Mouse (Mus musculus): Measurements from ENCODE around the gene 1700003F12Rik. TPM values are rescaled to one million over a fixed set of nuclear protein-coding genes. Genes with fewer than 3 reads are reported as not detected.

The 1700003F12Rik gene
- polyA plus RNA-seq, 1 experiment from 2014 or later: 2.6 TPM

DNA sequence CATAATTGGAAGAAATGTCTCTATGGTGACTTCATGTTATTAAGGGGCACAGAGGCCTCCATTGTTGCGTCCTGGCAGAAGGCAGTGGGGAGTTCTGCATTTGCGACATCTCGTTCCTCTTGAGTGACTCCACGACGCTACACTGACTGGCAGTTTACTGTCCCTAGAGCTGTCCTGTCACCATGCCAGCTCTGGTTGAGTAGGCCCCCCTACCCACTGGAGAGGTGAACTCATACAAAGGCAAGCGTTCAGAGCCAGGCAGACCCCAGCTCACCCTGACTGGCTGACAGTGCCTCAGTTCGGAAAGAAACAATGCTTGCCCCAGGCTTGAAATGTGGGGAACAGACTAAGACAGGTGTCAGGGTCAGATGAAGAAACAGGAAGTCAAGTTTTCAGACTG is 27.4 kb downstream of the 1700003F12Rik start:
- DNase-seq (ENCODE audit: low spot score): no peak

DNA sequence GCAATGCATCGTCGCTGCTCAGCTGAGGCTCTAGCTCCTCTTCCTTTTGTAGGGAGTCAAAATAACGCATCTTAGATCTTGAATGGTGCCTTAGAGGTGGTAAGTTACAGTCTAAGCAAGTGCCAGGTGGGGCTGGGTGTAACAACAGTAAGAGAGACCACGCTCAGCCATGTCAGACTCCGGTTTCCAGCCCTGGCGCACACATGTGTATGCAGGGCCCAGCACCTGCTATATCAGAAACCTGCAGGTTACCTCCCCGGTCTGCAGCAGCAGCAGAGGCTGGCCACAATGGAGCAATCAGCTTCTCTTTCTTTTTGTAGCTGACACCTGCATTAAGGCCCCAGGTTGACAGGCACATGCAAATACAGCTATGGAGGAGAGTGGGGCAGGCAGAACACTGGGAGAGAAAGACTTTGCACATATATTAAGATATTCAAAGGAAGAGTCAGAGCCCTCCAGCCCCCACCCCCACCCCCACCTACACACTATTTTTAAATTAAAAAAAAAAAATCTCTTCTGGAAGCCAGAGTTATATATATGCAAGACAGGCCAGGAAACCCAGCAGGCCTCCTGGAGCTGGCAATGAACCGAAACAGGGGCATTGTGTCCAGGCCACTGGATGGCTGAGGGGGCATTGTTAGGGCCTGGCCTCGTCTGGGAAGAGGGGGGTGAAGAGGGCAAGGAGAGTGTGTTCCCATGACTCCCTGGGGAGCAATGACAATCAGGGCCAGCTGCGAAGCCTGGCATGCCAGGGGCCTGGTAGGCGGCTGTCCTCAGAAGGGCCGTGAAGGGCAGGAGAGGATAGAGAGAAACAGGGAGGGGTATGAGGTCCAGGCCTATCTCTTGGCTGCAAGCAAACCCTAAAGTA is 30.2 kb downstream of the 1700003F12Rik start:
- DNase-seq (ENCODE audit: low spot score): peak; percentile 83

DNA sequence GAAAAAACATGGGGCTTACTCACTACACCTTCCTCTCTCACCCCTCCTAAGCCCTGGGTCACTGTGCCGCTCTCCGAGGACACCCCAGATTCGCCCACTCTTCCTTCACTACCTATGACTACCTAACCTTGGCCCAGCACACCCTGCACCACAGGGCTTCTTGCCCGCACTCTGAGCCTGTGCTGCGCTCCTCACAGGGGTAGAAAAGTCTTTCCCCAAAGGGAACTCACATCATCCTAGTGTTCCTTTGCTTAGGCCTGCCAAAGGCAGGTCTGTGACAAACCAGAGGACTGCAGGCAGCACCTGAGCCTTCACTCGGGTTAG is 30.8 kb downstream of the 1700003F12Rik start:
- DNase-seq (ENCODE audit: low spot score): no peak

DNA sequence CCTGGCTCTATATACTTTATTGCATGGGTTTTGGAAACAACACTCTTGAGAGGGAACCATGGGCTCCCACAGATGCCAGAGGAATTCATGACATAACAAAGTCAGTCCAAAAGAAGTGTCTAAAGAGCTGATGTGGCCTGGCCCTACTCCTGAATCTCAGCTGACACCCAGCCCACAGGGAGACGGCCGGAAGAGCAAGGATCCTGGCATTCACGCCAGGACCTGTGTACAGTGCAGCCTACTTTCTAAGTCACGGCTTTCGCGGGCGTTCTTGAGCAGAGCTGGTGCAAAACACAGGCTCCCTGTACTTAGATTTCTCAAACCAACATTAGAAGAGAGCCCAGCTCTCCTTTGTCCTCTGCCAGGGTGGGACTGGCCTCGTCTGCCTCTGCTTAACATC is 33.7 kb downstream of the 1700003F12Rik start:
- no peak for DNase-seq (ENCODE audit: low spot score)

DNA sequence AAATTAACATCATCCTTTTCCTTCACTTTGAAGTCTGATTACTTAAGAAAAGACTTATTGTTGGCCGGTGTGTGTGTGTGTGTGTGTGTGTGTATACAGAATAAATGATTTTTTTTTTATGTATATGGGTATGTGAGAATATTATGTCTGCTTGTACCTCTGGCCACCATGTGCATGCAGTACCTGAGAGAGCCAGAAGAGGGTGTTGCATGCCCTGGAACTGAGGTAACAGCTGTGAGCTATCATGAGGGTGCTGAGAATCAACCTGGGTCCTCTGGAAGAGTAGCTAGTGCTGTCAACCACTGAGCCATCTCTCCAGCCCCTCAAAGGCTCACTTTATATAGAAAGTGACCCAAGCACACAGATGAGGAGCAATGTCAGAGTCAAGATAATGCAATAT is 34.5 kb downstream of the 1700003F12Rik start:
- DNase-seq (ENCODE audit: low spot score): no peak

DNA sequence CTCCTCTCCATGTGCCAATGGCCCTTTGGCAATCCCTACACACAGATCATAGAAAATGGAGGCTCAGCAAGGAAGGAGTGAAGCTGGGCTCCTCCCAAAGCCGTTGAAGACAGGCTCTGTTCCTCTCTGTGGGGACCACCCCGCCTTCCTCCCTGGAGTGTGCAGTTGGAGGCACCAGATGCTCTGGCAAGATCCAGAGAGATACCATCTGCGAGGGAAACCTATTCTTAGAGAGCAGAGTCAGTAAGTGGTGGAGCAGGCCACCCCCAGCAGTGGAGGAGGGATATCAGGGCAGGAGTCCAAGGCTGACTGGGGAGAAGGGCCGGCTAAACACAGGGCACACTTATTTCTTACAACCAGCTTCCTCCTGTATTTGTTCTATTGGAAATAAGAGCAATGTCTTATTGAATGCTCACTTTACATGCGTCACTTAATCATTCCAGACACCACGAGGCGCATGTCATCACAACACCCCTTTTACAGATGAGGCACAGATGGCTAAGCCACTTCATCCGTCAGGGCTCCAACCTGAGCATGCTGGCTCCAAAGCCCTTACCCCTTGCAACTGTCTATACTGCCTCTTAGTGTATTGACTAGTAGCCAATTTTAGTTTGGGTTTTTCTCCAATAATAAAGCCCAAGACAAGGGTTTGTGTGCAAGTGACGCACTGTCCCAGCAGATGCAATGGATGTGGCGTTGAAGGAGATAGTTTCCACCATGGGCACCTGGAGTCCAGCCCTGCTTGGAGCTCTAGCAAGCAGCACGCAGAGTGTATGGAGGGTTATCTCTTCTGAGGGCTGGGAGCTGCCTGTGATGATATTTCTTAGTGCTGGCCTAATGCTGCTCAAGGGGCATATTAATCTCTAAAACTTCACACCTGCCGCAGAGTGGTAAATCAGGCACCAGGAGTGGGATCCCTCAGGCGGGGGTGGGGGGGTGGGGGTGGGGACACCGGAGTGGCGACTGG is 37.3 kb downstream of the 1700003F12Rik start:
- no peak for DNase-seq (ENCODE audit: low spot score)

DNA sequence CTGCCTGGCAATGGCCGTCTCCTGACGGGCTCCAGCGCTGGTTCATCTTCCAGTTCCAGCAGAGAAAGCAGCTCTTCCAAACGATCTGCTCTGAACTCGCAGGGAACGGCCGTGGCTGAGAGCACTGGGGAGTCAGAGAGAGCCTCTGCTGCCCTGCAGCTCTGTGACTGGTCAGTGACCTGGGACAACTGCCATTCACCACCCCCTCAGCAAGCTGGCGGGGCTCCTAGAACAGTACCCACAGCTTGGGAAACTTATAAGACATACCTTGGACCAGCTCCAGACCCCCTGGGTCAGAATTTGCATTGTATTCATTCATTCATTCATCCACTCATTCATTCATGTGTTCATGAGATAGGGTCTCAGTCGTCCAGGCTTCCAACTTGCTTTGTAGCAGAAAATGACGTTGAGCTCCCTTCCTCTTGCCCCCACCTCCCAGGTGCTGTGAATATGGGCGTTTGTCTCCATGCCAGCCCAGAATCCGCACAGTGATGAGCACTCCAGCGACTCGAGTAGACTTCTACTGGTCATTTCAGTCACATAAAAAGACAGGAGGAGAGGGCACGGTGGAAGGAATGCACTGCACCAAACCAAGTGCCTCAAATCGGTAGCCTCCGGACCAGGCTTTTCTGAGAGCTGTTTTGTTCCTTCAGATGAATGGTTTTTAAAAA is 38.2 kb downstream of the 1700003F12Rik start:
- DNase-seq (ENCODE audit: low spot score): no peak

DNA sequence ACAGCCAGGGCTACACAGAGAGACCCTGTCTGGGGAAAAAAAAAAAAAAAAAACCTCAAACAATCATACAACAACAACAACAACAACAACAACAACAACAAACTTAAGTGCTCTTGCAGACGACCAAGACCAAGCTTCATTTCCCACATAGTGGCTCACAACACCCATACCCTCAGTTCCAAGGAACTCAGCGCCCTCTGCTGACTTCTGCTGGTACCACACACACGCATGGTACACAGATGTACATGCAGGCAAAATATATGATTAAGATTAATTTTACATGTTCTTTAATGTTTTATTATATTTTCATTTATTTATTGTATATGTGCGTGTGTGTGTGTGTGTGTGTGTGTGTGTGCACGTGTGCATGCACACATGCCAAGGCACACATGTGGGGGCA is 39.5 kb downstream of the 1700003F12Rik start:
- peak; percentile 68 for DNase-seq (ENCODE audit: low spot score)

DNA sequence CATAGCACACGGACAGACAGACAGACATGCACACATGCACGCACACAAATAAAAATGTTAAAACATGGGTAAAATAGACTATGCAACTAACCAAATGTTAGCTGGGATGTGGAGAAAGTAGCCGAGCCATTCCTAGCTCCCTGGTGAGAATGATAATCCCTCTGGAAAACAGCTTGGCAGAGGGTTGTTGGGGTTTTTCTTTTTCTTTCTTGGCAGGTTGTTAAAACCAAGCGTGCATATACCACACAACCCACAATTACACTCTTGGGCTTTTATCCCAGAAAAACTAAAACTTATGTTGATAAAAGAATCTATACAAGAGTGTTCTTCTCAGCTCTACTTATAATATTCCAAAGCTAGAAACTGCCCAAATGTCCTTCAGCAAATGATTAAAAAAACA is 42.2 kb downstream of the 1700003F12Rik start:
- DNase-seq (ENCODE audit: low spot score): no peak

DNA sequence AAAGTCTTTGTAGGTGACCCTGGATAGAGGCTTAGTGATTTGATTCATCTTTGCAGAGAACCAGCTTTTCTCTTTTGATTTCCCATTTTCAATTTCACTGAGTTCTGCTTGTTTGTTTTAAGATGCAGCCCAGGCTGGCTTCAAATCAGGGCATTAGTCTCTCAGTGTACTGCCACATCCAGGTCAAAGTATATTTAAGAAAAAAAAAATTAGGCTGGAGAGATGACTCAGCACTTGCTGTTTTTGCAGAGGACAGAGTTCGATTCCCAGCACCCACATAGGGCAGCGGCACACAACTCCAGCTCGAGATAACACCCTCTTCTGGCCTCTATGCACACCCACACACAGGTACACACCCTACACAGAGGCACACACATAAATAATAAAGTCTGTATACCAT is 44.4 kb downstream of the 1700003F12Rik start:
- DNase-seq (ENCODE audit: low spot score): no peak

DNA sequence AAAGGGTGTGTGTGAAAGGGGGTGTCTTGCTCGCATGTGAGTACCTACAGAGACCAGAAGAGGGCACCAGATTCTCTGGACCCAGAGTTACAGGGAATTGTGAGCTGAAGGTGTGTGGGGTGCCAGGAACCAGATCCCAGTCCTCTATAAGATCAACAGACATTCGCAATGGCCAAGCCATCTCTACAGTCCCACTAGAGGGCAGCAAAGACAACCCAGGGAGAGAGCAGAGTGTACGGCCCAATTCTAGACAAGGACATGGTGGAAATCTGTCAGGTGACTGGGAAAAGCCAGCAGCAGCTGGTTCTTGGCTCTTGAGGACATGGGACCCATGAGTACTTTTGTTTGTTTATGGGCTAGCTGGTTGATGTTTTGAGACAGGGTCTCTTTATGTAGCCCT is 46.1 kb downstream of the 1700003F12Rik start:
- peak; percentile 58 for DNase-seq (ENCODE audit: low spot score)

DNA sequence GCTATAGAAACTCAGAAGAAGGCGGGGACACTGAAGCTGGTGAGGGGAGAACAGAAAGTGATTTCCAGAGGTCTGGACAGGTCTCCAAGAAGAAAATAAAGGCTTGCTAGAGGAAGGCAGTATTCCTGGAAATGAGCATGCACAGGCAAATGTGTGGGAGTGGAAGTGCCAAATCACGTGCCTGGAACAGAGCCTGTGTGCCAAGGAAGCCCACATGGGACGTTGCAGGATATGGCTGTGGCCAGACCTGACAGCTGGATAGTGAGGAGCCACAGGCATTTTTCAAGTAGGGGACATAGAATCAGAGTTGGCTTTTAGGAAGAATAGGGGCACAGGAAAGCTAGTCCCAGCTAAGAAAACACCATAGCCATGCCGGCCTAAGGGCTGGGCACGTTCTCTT is 48.9 kb downstream of the 1700003F12Rik start:
- DNase-seq (ENCODE audit: low spot score): no peak

DNA sequence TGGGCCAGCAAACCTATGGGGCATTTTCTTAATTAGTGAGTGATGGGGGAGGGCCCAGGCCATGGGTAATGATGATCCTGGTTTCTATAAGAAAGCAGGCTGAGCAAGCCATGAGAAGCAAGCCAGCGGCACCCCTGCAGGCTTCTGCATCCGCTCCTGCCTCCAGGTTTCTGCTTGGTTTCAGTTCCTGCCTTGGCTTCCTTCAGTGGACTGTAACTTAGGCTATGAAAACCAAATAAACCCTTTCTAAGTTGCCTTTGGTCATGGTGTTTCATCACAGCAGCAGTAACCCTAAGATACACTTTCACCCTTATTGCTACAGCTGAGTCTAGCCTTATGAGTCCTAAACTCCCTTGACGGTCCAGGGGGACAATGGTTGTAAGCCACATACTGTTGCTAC is 50.5 kb downstream of the 1700003F12Rik start:
- DNase-seq (ENCODE audit: low spot score): no peak

Other genes with a start within 250 kb of the 1700003F12Rik start
- 0.31 and 0.42 TPM in 2 replicates for gene Bpifb9b, start 239.9 kb upstream of the 1700003F12Rik start, polyA plus RNA-seq (2015; fragmentation: Nextera tagmentation; extraction: Ambion mirVana)
- 36.8 and 56.8 TPM in 2 replicates for gene Cdk5rap1, start 174.1 kb upstream of the 1700003F12Rik start, polyA plus RNA-seq (2015; fragmentation: Nextera tagmentation; extraction: Ambion mirVana)
- 2.6 TPM in 2 replicates for gene Snta1, start 139.0 kb upstream of the 1700003F12Rik start, polyA plus RNA-seq (2015; fragmentation: Nextera tagmentation; extraction: Ambion mirVana)
- 23.7 and 25.4 TPM in 2 replicates for gene Cbfa2t2, start 110.6 kb upstream of the 1700003F12Rik start, polyA plus RNA-seq (2015; fragmentation: Nextera tagmentation; extraction: Ambion mirVana)
- gene Actl10, start 4.7 kb downstream of the 1700003F12Rik start, polyA plus RNA-seq (2015; fragmentation: Nextera tagmentation; extraction: Ambion mirVana): 0.09 and 0.10 TPM in 2 replicates
- gene Necab3, start 11.8 kb downstream of the 1700003F12Rik start, polyA plus RNA-seq (2015; fragmentation: Nextera tagmentation; extraction: Ambion mirVana): 5.1 TPM in 2 replicates
- gene E2f1, start 22.8 kb downstream of the 1700003F12Rik start, polyA plus RNA-seq (2015; fragmentation: Nextera tagmentation; extraction: Ambion mirVana): 14.7 and 16.8 TPM in 2 replicates
- 51.8 and 52.1 TPM in 2 replicates for gene Pxmp4, start 56.6 kb downstream of the 1700003F12Rik start, polyA plus RNA-seq (2015; fragmentation: Nextera tagmentation; extraction: Ambion mirVana)
- 0.51 and 0.61 TPM in 2 replicates for gene Zfp341, start 66.2 kb downstream of the 1700003F12Rik start, polyA plus RNA-seq (2015; fragmentation: Nextera tagmentation; extraction: Ambion mirVana)
- gene 4930519P11Rik, start 66.4 kb downstream of the 1700003F12Rik start, polyA plus RNA-seq (2015; fragmentation: Nextera tagmentation; extraction: Ambion mirVana): 0.28 and 0.42 TPM in 2 replicates
- gene Chmp4b, start 104.6 kb downstream of the 1700003F12Rik start, polyA plus RNA-seq (2015; fragmentation: Nextera tagmentation; extraction: Ambion mirVana): 30.1 and 35.4 TPM in 2 replicates
- not detected in 2 replicates for gene Gm14214, start 222.9 kb downstream of the 1700003F12Rik start, polyA plus RNA-seq (2015; fragmentation: Nextera tagmentation; extraction: Ambion mirVana)
- 41.4 and 42.9 TPM in 2 replicates for gene Raly, start 244.0 kb downstream of the 1700003F12Rik start, polyA plus RNA-seq (2015; fragmentation: Nextera tagmentation; extraction: Ambion mirVana)
- 37.2 and 44.6 TPM in 2 replicates for gene a, start 244.3 kb downstream of the 1700003F12Rik start, polyA plus RNA-seq (2015; fragmentation: Nextera tagmentation; extraction: Ambion mirVana)